Mouse (Mus musculus): Measurements from ENCODE around the gene Fbxl15. TPM values are rescaled to one million over a fixed set of nuclear protein-coding genes. Genes with fewer than 3 reads are reported as not detected.

The Fbxl15 gene
- polyA plus RNA-seq, 1 experiment = 42.8 TPM

- Histone ChIP-seq H3K4me1 (ENCODE audit: control insufficient read depth, insufficient read depth, low read length) (peaks cover 5% of the 10 kb centered on the region; the same call in 1 of the 2 replicates), H3K27ac (ENCODE audit: insufficient read depth, low read length) (peak within 1 kb of the TSS; percentile 61; the same call in 1 of the 2 replicates)
- TF ChIP-seq POLR2A (IDR thresholded peaks at IDR 0.05; ENCODE audit: extremely low read depth, insufficient read depth, low read length) (no peak), CTCF (IDR thresholded peaks at IDR 0.05; ENCODE audit: extremely low read depth, insufficient read depth, low read length) (no peak)
Observed at GRCm38 (mm10) chr19:46350168-46350932, 22.4 kb downstream of the Fbxl15 start, which contains the start of gene 2310034G01Rik. Gene 2310034G01Rik, minus strand, starts transcription at chr19:46350302.

GRCm38 (mm10) chr19:46356701-46357138, 28.7 kb downstream of the Fbxl15 start:
- H3K4me3 ChIP-seq (ENCODE audit: insufficient read depth, low read length) = peak overlapping the region; percentile 67
- no peaks in the 10 kb centered on the region for H3K4me1 ChIP-seq (ENCODE audit: control insufficient read depth, insufficient read depth, low read length)
- TF ChIP-seq CTCF (IDR thresholded peaks at IDR 0.05; ENCODE audit: extremely low read depth, insufficient read depth, low read length) = no peak
- peak; percentile 78 for TF ChIP-seq POLR2A (IDR thresholded peaks at IDR 0.05; ENCODE audit: extremely low read depth, insufficient read depth, low read length)
- peak overlapping the region; percentile 61; the same call in 1 of the 2 replicates for H3K27ac ChIP-seq (ENCODE audit: insufficient read depth, low read length)

More at GRCm38 (mm10) chr19:46350168-46350932, 22.4 kb downstream of the Fbxl15 start, which contains the start of gene 2310034G01Rik:
- peak within 1 kb of the TSS; percentile 85 for H3K4me3 ChIP-seq (ENCODE audit: insufficient read depth, low read length)

GRCm38 (mm10) chr19:46357344-46358280, 29.6 kb downstream of the Fbxl15 start:
- H3K27ac ChIP-seq (ENCODE audit: insufficient read depth, low read length) = no peak overlapping the region
- no peak for TF ChIP-seq CTCF (IDR thresholded peaks at IDR 0.05; ENCODE audit: extremely low read depth, insufficient read depth, low read length)
- no peak for TF ChIP-seq POLR2A (IDR thresholded peaks at IDR 0.05; ENCODE audit: extremely low read depth, insufficient read depth, low read length)
- H3K4me3 ChIP-seq (ENCODE audit: insufficient read depth, low read length) = peak overlapping the region; percentile 67
- no peaks in the 10 kb centered on the region for H3K4me1 ChIP-seq (ENCODE audit: control insufficient read depth, insufficient read depth, low read length)

GRCm38 (mm10) chr19:46358381-46358780, 30.4 kb downstream of the Fbxl15 start:
- H3K4me1 ChIP-seq (ENCODE audit: control insufficient read depth, insufficient read depth, low read length) = no peaks in the 10 kb centered on the region
- H3K4me3 ChIP-seq (ENCODE audit: insufficient read depth, low read length) = no peak overlapping the region
- TF ChIP-seq POLR2A (IDR thresholded peaks at IDR 0.05; ENCODE audit: extremely low read depth, insufficient read depth, low read length) (no peak), CTCF (IDR thresholded peaks at IDR 0.05; ENCODE audit: extremely low read depth, insufficient read depth, low read length) (no peak)
- H3K27ac ChIP-seq (ENCODE audit: insufficient read depth, low read length) = no peak overlapping the region

GRCm38 (mm10) chr19:46362104-46362503, 34.1 kb downstream of the Fbxl15 start:
- no peak overlapping the region for H3K27ac ChIP-seq (ENCODE audit: insufficient read depth, low read length)
- no peak overlapping the region for H3K4me3 ChIP-seq (ENCODE audit: insufficient read depth, low read length)
- TF ChIP-seq CTCF (IDR thresholded peaks at IDR 0.05; ENCODE audit: extremely low read depth, insufficient read depth, low read length) (no peak), POLR2A (IDR thresholded peaks at IDR 0.05; ENCODE audit: extremely low read depth, insufficient read depth, low read length) (no peak)
- H3K4me1 ChIP-seq (ENCODE audit: control insufficient read depth, insufficient read depth, low read length) = no peaks in the 10 kb centered on the region

DNA sequence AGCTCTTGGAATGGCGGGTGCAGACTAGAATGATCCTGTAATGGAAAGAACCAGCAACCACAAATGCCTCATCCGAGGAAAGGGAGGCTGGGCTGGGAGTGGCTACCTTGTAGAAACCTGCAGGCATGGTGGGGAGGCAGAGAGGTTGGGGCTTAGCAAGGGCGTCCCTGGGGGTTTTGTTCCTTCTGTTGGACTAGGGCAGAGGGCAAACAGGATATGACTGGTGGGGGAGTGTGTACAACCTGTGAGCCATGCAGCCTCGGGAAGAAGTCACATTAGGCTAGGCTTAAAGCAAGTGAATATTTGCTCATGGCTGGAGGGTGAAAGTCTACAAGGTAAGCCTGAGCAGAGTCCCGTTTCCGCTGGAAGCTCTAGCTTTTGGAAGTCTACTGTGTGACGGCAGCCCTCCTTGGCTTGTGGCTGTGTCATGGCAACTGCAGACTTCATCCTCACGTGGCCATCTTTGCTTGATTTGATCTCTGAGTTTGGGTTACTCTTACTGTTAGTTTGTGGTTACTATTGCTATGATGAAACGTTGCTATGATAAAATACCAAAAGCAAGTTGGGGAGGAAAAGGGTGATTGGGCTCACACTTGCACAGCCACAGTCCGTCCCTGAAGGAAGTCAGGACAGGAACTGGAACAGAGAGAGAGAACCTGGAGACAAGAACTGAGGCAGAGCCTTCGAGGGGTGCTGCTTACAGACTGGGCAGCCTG, 35.5 kb downstream of the Fbxl15 start:
- TF ChIP-seq CTCF (IDR thresholded peaks at IDR 0.05; ENCODE audit: extremely low read depth, insufficient read depth, low read length) (no peak), POLR2A (IDR thresholded peaks at IDR 0.05; ENCODE audit: extremely low read depth, insufficient read depth, low read length) (no peak)
- no peak overlapping the region for H3K27ac ChIP-seq (ENCODE audit: insufficient read depth, low read length)
- H3K4me3 ChIP-seq (ENCODE audit: insufficient read depth, low read length) = no peak overlapping the region
- H3K4me1 ChIP-seq (ENCODE audit: control insufficient read depth, insufficient read depth, low read length) = no peaks in the 10 kb centered on the region

- Histone ChIP-seq H3K27ac (ENCODE audit: insufficient read depth, low read length) (peak overlapping the region; percentile 62), H3K4me3 (ENCODE audit: insufficient read depth, low read length) (no peak overlapping the region), H3K4me1 (ENCODE audit: control insufficient read depth, insufficient read depth, low read length) (peaks cover 1% of the 10 kb centered on the region; the same call in 1 of the 2 replicates)
- TF ChIP-seq POLR2A (IDR thresholded peaks at IDR 0.05; ENCODE audit: extremely low read depth, insufficient read depth, low read length) = no peak
- no peak for TF ChIP-seq CTCF (IDR thresholded peaks at IDR 0.05; ENCODE audit: extremely low read depth, insufficient read depth, low read length)
Observed at GRCm38 (mm10) chr19:46367798-46368590, 40.0 kb downstream of the Fbxl15 start.

DNA sequence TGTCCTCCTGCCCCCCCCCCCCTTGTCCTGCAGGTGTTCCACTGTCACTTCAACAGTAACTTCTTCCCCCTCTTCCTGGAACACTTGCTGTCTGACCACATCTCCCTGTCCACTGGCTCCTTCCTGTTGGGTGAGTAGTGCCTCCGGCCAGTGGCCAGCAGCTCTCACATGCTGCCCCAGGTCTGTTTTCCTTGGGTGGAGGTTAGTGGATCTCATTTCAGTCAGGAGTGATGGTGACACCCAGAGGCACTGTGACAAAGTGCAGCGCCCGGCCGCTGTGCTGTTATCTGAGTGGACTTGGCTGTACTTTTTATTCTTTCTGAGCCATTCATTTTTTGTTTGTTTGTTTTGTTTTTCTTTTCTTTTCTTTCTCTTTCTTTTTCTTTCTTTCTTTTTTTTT, 41.2 kb downstream of the Fbxl15 start:
- Histone ChIP-seq H3K4me1 (ENCODE audit: control insufficient read depth, insufficient read depth, low read length) (peaks cover 1% of the 10 kb centered on the region; the same call in 1 of the 2 replicates), H3K27ac (ENCODE audit: insufficient read depth, low read length) (no peak overlapping the region)

More for the DNA sequence above, 41.2 kb downstream of the Fbxl15 start:
- no peak for TF ChIP-seq POLR2A (IDR thresholded peaks at IDR 0.05; ENCODE audit: extremely low read depth, insufficient read depth, low read length)
- peak; percentile 65 for TF ChIP-seq CTCF (IDR thresholded peaks at IDR 0.05; ENCODE audit: extremely low read depth, insufficient read depth, low read length)
- no peak overlapping the region for H3K4me3 ChIP-seq (ENCODE audit: insufficient read depth, low read length)

Measured in cortical plate, adult 2 months (tissue).